Mouse (Mus musculus) midbrain, embryonic 13.5 days (tissue): ENCODE measurements around the gene Cpm. TPM values are rescaled to one million over a fixed set of nuclear protein-coding genes. Genes with fewer than 3 reads are reported as not detected.
"Not testable (repeated sequence)": the region's sequence is repeated elsewhere in the genome, so short reads cannot be mapped to it uniquely, and the experiment has no call there.

Source experiments
- ATAC-seq: fragments of 200-750 bp; cut with Nextera tagmentation; 2 replicates; pipeline ENCODE4 v1.8.0; 2017; ENCODE audit warnings: mild to moderate bottlenecking, moderate TSS enrichment, moderate library complexity
- H3K27ac ChIP-seq: fragments of 300-500 bp; sonication (generic); 2 replicates; pipeline ENCODE4 v1.5.1; 2015; ENCODE audit warnings: inconsistent platforms, mild to moderate bottlenecking, moderate library complexity
- H3K27me3 ChIP-seq: fragments of 300-500 bp; sonication (generic); 2 replicates; pipeline ENCODE4 v1.6.1; 2015; ENCODE audit warnings: mild to moderate bottlenecking, inconsistent platforms
- H3K36me3 ChIP-seq: fragments of 300-500 bp; sonication (generic); 2 replicates; pipeline ENCODE4 v1.6.1; 2015; ENCODE audit warnings: mild to moderate bottlenecking, inconsistent platforms
- H3K4me1 ChIP-seq: fragments of 300-500 bp; sonication (generic); replicated peaks from 2 replicates; pipeline ENCODE4 v1.6.1; 2015; ENCODE audit warnings: inconsistent platforms
- H3K4me2 ChIP-seq: fragments of 300-500 bp; sonication (generic); replicated peaks from 2 replicates; pipeline ENCODE4 v1.6.1; 2015; ENCODE audit warnings: moderate library complexity, mild to moderate bottlenecking, inconsistent platforms
- H3K4me3 ChIP-seq: fragments of 300-500 bp; sonication (generic); replicated peaks from 2 replicates; pipeline ENCODE4 v1.5.1; 2015; ENCODE audit warnings: mild to moderate bottlenecking, inconsistent platforms
- H3K9ac ChIP-seq: fragments of 300-500 bp; sonication (generic); replicated peaks from 2 replicates; pipeline ENCODE4 v1.6.1; 2015; ENCODE audit warnings: mild to moderate bottlenecking, inconsistent platforms
- H3K9me3 ChIP-seq: fragments of 300-500 bp; sonication (generic); 2 replicates; pipeline ENCODE4 v1.6.1; 2016; ENCODE audit warnings: mild to moderate bottlenecking, inconsistent platforms
- WGBS: fragments of 180-500 bp; shearing (Covaris S2); methylation state at CpG from one replicate; pipeline ENCODE4 v1.1.7; 2015; 5-methylcytosine and 5-hydroxymethylcytosine counted together
- polyA plus RNA-seq: library from polyadenylated mRNA; unstranded; fragments of >200 nt; fragmentation: Nextera tagmentation; extraction: Ambion mirVana; gene quantifications from 2 replicates; pipeline ENCODE4 v1.2.1, GENCODE M21; 2015

The Cpm gene
- polyA plus RNA-seq, 1 experiment from 2014 or later: 5.7 TPM

DNA sequence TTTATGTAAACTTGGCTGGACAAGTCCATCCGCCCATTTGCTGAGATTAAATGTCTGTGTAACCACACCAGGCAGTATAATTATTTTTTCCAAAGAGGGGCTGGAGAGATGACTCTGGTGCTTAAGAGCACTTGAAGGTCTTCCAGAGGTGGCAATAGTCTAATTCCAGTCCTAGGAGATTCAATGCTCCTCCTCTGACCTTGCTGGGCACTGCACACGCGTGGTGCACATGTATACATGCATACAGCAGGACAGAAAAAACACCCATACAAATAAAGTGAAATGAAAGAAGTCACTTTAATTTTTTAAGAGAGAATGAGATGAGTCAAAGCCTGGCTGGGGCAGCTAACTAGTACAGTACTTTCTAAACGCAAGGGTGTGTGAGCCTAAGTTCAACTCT, 70.6 kb downstream of the Cpm start:
- no peaks in the 10 kb centered on the region for H3K4me1 ChIP-seq
- H3K27ac ChIP-seq: no peak overlapping the region
- H3K4me2 ChIP-seq: no peak overlapping the region
- H3K9me3 ChIP-seq: no peaks in the 10 kb centered on the region
- H3K4me3 ChIP-seq: no peak overlapping the region
- H3K27me3 ChIP-seq: no peaks in the 10 kb centered on the region
- WGBS: 97% methylated on average over 4 of the region's 4 CpGs
- H3K9ac ChIP-seq: no peak overlapping the region
- no peak for ATAC-seq
- H3K36me3 ChIP-seq: peaks cover 94% of the 10 kb centered on the region

DNA sequence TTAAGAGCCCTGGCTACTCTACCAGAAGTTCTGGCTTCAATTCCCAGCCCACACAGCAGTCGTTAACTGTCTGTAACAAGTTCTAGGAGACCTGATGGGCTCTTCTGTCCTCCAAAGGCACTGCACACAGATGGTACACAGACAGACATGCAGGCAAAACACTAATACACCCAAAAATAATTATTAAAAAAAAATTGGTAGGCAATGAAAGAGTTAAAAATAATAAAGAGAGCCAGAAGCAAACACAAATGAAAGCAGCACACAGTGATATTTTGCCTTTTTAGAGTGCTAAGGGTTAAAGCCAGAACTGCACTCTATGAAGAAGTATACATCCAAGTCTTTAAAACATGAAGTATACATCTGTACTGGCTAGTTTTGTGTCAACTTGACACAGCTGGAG, 71.2 kb downstream of the Cpm start:
- H3K36me3 ChIP-seq: peaks cover 94% of the 10 kb centered on the region
- H3K4me1 ChIP-seq: no peaks in the 10 kb centered on the region
- H3K4me3 ChIP-seq: no peak overlapping the region
- 90% methylated on average over 1 of the region's 1 CpGs for WGBS
- H3K9ac ChIP-seq: no peak overlapping the region
- H3K27me3 ChIP-seq: no peaks in the 10 kb centered on the region
- H3K27ac ChIP-seq: no peak overlapping the region
- H3K4me2 ChIP-seq: no peak overlapping the region
- no peaks in the 10 kb centered on the region for H3K9me3 ChIP-seq
- ATAC-seq: no peak

DNA sequence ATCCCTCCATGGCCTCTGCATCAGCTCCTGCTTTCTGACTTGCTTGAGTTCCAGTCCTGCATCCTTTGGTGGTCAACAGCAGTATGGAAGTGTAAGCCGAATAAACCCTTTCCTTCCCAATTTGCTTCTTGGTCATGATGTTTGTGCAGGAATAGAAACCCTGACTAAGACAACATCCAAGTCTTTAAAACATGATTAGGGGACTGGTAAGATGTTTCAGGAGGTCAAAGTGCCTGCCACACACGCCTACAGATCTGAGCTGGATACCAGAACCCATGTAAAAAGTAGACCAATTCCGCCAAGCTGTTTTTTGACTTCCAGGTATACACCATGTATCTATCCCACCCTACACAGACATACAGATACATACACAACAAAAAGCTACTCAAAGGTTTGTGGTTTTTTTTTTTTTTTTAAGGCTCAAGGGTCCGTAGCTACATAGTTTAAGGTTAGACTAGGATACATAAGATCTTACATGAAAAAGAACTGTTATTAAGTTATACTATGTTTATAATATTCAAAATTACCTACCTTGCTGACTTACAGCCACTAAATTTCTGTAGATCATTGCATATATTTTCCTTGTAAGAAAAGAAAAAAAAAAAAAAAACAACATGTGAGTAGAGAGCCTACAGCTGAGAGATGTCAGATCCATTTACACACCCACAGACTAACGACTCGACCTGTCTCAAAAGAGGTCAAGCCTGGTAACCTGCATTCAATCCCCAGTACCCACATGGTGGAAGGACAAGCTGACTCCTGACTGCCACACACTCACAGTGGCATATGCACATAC, 71.9 kb downstream of the Cpm start:
- Histone ChIP-seq H3K36me3 (peaks cover 90% of the 10 kb centered on the region), H3K4me1 (peaks cover 1% of the 10 kb centered on the region; the same call in 1 of the 2 replicates), H3K9ac (no peak overlapping the region), H3K4me3 (no peak overlapping the region), H3K27me3 (no peaks in the 10 kb centered on the region), H3K27ac (no peak overlapping the region), H3K4me2 (no peak overlapping the region), H3K9me3 (no peaks in the 10 kb centered on the region)
- ATAC-seq: no peak
- WGBS: 94% methylated on average over 6 of the region's 6 CpGs

DNA sequence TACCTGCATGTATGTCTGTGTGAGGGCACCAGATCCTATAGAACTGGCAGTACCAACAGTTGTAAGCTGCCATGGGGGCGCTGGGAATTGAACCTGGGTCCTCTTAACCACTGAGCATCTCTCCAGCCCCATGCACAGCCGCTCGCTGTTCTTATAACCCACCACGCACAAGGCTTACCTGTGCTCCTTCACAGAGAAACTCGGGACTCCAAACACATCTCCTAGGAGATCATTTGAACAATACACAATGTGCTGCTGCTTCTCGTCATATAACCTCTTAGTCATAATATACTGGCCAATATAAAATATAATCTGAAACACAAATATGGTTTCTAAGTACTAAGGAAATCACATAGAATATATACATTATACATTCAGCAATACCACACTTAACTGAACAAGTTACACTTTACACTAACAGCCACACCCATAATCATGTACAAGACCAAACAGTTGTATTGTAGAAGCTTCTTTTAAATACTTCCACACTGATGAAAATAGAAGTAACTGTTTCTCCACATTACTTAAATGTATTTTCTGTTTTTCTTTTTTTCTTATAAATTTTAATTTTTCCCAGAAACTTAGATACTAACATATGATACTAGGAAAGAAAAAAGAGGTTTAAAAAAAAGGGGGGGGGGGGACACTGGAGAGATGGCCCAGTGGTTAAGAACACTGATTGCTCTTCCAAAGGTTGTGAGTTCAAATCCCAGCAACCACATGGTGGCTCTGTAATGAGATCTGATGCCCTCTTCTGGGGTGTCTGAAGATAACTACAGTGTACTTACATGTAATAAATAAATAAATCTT, 72.9 kb downstream of the Cpm start:
- ATAC-seq: no peak
- H3K36me3 ChIP-seq: peaks cover 90% of the 10 kb centered on the region
- WGBS: 94% methylated on average over 6 of the region's 6 CpGs

DNA sequence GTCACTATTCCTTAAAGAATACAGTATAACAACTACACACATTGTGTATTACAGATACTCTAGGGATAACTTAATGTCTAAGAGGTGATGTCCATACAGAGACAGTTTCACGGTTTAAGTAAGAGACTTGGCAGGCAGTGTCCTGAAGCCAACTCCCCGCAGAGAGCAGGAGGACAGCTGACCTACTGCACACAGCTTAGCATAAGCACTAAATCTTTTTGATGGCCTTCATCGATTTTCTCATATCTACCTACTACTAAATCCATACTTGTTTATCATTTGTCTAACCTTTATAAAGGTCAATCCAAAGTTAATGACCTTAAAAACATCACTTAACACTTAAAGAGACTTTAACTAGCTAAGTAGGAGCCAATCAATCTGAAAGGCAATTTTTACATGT, 74.2 kb downstream of the Cpm start:
- ATAC-seq: no peak
- 92% methylated on average over 3 of the region's 3 CpGs for WGBS
- H3K4me3 ChIP-seq: no peak overlapping the region
- no peaks in the 10 kb centered on the region for H3K27me3 ChIP-seq
- H3K4me1 ChIP-seq: peaks cover 13% of the 10 kb centered on the region
- no peak overlapping the region for H3K4me2 ChIP-seq
- no peaks in the 10 kb centered on the region for H3K9me3 ChIP-seq
- H3K36me3 ChIP-seq: peaks cover 78% of the 10 kb centered on the region
- no peak overlapping the region for H3K27ac ChIP-seq
- H3K9ac ChIP-seq: no peak overlapping the region

More for the DNA sequence above, 72.9 kb downstream of the Cpm start:
- H3K27me3 ChIP-seq: no peaks in the 10 kb centered on the region
- H3K9me3 ChIP-seq: no peaks in the 10 kb centered on the region
- H3K4me2 ChIP-seq: no peak overlapping the region
- peaks cover 11% of the 10 kb centered on the region for H3K4me1 ChIP-seq
- H3K27ac ChIP-seq: no peak overlapping the region
- no peak overlapping the region for H3K4me3 ChIP-seq
- no peak overlapping the region for H3K9ac ChIP-seq

DNA sequence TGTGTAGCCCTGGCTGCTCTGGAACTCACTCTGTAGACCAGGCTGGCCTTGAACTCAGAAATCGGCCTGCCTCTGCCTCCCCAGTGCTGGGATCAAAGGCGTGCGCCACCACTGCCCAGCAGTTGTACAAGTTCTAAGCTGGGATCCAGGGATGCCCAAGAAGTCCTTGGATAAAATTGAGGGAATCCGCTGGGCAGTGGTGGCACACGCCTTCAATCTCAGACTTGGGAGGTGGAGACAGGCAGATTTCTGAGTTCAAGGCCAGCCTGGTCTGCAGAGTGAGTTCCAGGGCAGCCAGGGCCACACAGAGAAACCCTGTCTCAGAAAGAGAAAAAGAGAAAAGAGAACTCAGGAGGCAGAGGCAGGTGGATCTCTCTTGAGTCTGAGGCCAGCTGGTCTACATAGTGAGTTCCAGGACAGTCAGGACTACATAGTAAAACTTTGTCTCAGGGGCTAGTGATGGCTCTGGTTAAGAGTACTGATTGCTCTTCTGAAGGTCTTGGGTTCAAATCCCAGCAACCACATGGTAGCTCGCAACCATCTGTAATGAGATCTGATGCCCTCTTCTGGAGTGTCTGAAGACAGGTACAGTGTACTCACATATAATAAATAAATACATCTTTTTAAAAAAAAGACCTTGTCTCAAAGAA, 75.1 kb downstream of the Cpm start:
- H3K27me3 ChIP-seq, H3K9me3 ChIP-seq, H3K4me3 ChIP-seq, H3K4me2 ChIP-seq, H3K27ac ChIP-seq, H3K9ac ChIP-seq, ATAC-seq: not testable (repeated sequence)
- Histone ChIP-seq H3K4me1 (peaks cover 21% of the 10 kb centered on the region), H3K36me3 (peaks cover 69% of the 10 kb centered on the region)
- 97% methylated on average over 6 of the region's 6 CpGs for WGBS

DNA sequence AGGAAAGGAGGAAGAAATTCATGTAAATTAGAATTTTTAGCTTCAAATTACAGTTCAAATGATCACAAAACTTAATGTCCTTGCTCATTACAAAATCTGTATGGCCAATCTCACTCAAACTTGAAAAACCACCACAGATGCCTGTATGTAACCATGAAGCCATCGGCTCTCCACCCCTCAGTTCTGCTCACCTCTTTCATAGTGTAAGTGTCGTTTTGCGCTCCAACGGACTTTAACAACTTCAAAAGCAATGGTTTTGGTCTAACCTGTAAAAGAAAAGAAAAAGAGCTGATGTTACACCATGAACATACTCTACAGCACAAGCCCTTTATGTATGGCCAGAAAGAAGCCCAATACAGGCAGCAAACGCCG, 75.7 kb downstream of the Cpm start:
- Histone ChIP-seq H3K4me2 (no peak overlapping the region), H3K4me3 (no peak overlapping the region), H3K9ac (no peak overlapping the region), H3K36me3 (peaks cover 64% of the 10 kb centered on the region), H3K27me3 (no peaks in the 10 kb centered on the region), H3K4me1 (peaks cover 23% of the 10 kb centered on the region), H3K27ac (no peak overlapping the region), H3K9me3 (no peaks in the 10 kb centered on the region)
- no peak for ATAC-seq
- WGBS: 95% methylated on average over 6 of the region's 6 CpGs

DNA sequence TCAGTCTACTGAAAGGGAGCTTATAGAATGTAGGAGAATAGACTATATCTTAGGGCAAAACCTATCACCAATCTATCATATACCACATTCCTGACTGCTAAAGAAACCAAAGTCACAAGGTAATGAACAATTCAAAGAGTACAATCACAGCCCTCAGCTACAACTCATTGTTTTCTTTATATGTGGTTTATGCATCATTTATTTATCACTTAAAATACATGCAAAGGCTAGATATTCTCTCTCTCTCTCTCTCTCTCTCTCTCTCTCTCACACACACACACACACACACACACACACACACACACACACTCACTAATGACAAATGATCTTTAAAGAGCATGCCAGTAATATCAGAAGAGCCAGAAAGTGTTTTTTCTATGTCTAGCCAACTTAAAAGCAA, 76.5 kb downstream of the Cpm start:
- Histone ChIP-seq H3K27ac (no peak overlapping the region), H3K9ac (no peak overlapping the region), H3K9me3 (no peaks in the 10 kb centered on the region), H3K4me3 (no peak overlapping the region), H3K36me3 (peaks cover 55% of the 10 kb centered on the region), H3K27me3 (no peaks in the 10 kb centered on the region), H3K4me1 (peaks cover 23% of the 10 kb centered on the region), H3K4me2 (no peak overlapping the region)
- ATAC-seq: no peak

DNA sequence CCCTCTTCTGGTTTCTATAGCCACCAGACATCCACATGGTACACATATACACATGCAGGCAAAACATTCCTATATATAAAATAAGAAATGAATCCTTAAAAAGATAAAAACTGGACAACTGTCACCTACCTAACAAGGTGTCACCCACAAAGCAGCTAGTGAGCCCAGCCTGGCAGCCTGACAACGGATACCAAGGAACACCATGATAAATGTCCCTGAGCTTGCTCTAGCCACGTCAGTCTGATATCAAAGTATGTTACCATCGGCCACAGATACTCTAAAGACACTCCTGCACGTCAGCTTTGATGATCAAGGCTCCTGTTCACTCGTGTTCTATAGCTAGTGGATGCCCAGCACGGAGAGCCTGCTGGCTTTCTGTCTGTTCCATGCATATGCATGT, 77.1 kb downstream of the Cpm start:
- no peak overlapping the region for H3K9ac ChIP-seq
- no peaks in the 10 kb centered on the region for H3K27me3 ChIP-seq
- no peak overlapping the region for H3K27ac ChIP-seq
- peaks cover 27% of the 10 kb centered on the region for H3K4me1 ChIP-seq
- no peak overlapping the region for H3K4me2 ChIP-seq
- no peak overlapping the region for H3K4me3 ChIP-seq
- no peak for ATAC-seq
- H3K36me3 ChIP-seq: peaks cover 51% of the 10 kb centered on the region
- WGBS: 86% methylated on average over 6 of the region's 6 CpGs
- H3K9me3 ChIP-seq: no peaks in the 10 kb centered on the region

DNA sequence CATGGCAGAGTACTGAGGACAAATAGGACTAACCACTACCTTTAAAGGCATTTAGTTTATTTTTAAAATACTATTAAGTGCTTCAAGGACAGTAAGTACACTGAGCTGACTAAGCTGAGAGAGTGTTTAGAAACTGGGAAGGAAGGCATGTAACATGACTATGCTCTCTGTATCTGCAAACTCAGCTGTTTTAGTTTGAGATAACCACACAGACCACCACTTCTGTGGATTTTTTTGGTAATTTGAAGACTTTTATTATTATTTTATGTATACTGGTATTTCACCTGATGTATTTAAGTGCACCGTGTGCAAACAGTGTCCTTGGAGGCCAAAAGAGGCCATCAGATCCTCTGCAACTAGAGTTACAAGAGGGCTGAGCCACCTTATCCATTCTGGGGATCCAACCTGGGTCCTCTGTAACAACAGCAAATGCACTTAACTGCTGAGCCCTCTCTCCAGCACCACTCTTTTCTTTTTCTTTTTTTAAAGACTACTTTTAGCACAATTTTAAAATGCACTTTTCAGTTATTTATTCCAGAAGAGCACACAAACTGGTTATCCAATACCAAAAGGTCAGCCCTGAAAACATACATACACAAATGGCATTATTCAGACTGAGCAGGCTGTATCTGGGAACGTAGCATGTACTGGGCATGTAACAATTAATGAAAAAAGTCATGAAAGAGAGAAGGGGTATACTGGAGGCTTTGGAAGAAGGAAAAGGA, 78.0 kb downstream of the Cpm start:
- WGBS: 97% methylated on average over 2 of the region's 2 CpGs
- H3K27me3 ChIP-seq: no peaks in the 10 kb centered on the region
- no peak overlapping the region for H3K4me3 ChIP-seq
- ATAC-seq: no peak
- H3K4me2 ChIP-seq: no peak overlapping the region
- H3K9ac ChIP-seq: no peak overlapping the region
- H3K9me3 ChIP-seq: no peaks in the 10 kb centered on the region
- H3K27ac ChIP-seq: no peak overlapping the region
- H3K4me1 ChIP-seq: peaks cover 30% of the 10 kb centered on the region
- H3K36me3 ChIP-seq: peaks cover 44% of the 10 kb centered on the region

DNA sequence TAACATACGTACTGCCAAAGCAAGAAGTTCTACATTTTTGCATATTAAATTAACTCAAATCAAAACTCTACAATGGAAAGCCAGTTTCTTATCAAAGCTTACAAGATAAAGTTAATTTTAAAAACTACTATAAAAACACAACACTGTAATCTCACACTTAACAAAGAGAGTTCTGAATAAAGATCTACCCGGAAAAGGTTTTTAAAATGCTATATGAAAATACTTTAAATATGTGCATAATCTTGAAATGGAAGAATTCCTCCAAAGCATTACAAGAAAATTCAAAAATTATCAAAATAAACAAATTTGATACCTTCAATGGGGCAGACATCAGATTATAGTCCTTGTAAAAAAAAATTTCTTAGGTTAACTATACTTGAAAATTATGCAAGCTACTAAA, 79.1 kb downstream of the Cpm start:
- peak overlapping the region; percentile 85; the same call in 1 of the 2 replicates for H3K4me2 ChIP-seq
- no peaks in the 10 kb centered on the region for H3K27me3 ChIP-seq
- peaks cover 34% of the 10 kb centered on the region for H3K36me3 ChIP-seq
- no peak overlapping the region for H3K27ac ChIP-seq
- H3K4me3 ChIP-seq: no peak overlapping the region
- no peak overlapping the region for H3K9ac ChIP-seq
- 98% methylated on average over 2 of the region's 2 CpGs for whole genome bisulfite sequencing
- no peaks in the 10 kb centered on the region for H3K9me3 ChIP-seq
- H3K4me1 ChIP-seq: peaks cover 30% of the 10 kb centered on the region
- no peak for ATAC-seq
